Mouse (Mus musculus): Measurements from ENCODE around the gene Rpl22. TPM values are rescaled to one million over a fixed set of nuclear protein-coding genes. Genes with fewer than 3 reads are reported as not detected.

Gene Rpl22
- 100 to 1,000 TPM; 235 to 261 TPM for total RNA-seq (2021)
- long read RNA-seq, experiment 1, transcript Rpl22-205 (4 exons, 581 nt), result major isoform, 55 of 72 reads
- long read RNA-seq, experiment 1, partial matches to known transcripts, result 6 of 72 reads
- long read RNA-seq, experiment 1, other reads (novel, unspliced or antisense), result 11 of 72 reads
- long read RNA-seq, experiment 2, transcript Rpl22-205 (4 exons, 581 nt), result major isoform, 49 of 69 reads
- long read RNA-seq, experiment 2, partial matches to known transcripts, result 13 of 69 reads
- long read RNA-seq, experiment 2, other reads (novel, unspliced or antisense), result 7 of 69 reads

DNA sequence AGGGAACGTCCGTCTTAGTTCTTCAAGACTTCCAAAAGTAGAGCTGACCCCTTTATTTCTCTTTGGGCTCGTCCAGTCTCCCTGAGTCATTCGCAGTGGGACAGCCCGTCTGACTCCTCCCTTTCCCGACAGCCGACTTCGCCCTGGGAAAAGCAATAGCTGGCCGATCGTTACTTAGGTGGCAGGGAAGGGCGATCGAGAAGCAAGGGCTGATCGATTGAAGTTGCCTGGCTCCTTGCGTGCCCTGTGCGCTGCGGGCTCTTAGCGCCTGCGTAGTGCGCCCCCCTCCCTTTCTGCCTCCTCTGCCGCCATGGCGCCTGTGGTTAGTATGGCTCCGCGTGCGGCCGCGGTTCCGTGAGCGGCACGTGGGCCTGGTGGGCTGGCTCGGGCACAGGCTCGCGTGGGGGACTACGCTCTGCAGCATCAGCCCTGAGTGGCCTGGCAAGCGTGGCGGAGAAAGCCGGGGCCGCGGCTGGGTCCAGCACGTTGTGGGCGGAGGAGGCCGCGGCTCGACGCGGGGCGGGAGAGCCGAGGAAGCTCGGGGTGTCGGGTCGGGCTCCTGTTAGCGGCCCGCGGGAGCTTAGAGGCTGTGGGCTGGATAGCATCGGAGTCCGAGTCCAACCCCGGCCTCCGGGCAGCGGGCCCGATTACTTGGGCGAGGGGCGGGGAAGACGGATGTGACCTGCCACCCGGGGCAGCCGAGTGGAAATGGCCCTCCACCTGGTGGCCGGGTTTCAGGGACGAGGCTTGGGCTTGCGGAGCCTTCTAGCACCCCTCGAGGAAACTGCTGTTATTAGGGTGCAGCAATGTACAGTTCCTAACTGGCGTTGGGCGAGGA is at the start of gene Rpl22:
Gene Rpl22, plus strand, starts transcription at position 169 of the 838 bp plus-strand sequence.
- intact Hi-C loops (cut with DNase I), result loop anchor here (5.0 kb wide), 2 partner anchors 152 to 167 kb away; partner anchors contain the start of genes Kcnab2 and Nphp4

GRCm38 (mm10) chr4:152276389-152277347 is 48.9 kb upstream of the Rpl22 start:
- no peak overlapping the region for H3K27ac ChIP-seq
- no peak overlapping the region for H3K4me3 ChIP-seq
- intact Hi-C loops (cut with DNase I), result no loop called here
- DNase-seq, result no peak
- TF ChIP-seq CTCF (IDR thresholded peaks at IDR 0.05), result peak; percentile 73

More for the DNA sequence above, at the start of gene Rpl22:
- Histone ChIP-seq H3K27ac (peak within 1 kb of the TSS; percentile 93), H3K4me3 (peak within 1 kb of the TSS; percentile 99)
- TF ChIP-seq CTCF (IDR thresholded peaks at IDR 0.05), result peak; percentile 22; the same call in 1 of the 2 replicates
- peak; percentile 94 for DNase-seq

DNA sequence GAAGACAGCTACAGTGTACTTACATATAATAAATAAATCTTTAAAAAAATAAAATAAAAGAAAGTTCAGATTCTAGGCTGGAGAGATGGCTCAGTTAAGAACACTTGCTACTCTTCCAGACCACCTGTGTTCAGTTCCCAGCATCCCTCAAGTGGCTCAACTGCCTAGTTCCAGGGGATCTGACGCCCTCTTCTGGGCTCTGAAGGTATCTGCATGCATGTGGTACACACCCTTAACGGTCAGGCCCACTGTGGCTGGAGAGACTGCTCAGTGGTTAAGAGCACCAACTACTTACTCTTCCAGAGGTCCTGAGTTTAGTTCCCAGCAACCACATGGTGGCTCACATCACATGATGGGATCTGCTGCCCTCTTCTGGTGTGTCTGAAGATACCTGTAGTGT is 47.6 kb upstream of the Rpl22 start:
- intact Hi-C loops (cut with DNase I), result no loop called here
- DNase-seq, result no peak
- peak; percentile 2; the same call in 1 of the 2 replicates for TF ChIP-seq CTCF (IDR thresholded peaks at IDR 0.05)

GRCm38 (mm10) chr4:152278986-152279385 is 46.6 kb upstream of the Rpl22 start:
- no peak for TF ChIP-seq CTCF (IDR thresholded peaks at IDR 0.05)
- H3K4me3 ChIP-seq, result no peak overlapping the region
- no peak overlapping the region for H3K27ac ChIP-seq
- no peak for DNase-seq
- intact Hi-C loops (cut with DNase I), result no loop called here

More for the DNA sequence above, 47.6 kb upstream of the Rpl22 start:
- Histone ChIP-seq H3K4me3 (no peak overlapping the region), H3K27ac (no peak overlapping the region)

DNA sequence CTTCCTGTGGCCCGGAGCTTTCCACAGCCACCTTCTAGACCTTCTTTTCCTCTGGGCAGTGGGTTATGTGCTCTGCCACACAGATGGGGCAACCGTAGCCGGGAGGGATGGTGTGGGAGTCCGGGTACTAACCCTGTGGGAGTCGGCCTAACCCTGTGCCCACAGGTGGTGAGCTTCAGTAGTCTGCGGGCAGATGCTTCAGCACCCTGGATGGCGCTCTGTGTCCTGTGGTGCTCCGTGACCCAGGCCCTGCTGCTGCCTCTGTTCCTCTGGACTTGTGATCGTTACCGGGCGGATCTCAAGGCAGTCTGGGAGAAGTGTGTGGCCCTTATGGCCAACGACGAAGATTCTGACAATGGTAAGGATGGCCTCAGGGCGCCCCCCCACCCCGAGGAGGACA is 43.9 kb upstream of the Rpl22 start:
- no peak for DNase-seq
- no peak overlapping the region for H3K4me3 ChIP-seq
- no peak overlapping the region for H3K27ac ChIP-seq
- no peak for TF ChIP-seq CTCF (IDR thresholded peaks at IDR 0.05)
- intact Hi-C loops (cut with DNase I), result no loop called here

DNA sequence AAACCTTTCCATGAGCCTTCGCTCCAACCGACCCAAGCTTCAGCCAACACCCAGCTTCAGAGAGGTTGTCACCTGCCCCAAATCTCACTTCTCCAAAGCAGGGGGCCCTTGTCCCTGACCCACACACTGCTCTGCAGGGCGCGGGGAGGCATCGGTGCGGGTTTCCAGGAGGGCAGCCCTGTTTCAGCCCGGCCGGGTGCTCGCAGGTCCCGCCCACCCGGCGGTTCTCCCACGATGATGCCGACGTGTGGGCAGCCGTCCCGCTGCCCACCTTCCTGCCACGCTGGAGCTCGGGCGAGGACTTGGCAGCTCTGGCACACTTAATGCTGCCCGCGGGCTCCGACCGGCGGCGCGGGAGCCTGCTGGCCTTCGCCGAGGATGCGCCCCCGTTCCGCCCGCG is 42.8 kb upstream of the Rpl22 start:
- no peak overlapping the region for H3K27ac ChIP-seq
- intact Hi-C loops (cut with DNase I), result loop anchor here (1.0 kb wide), 1 partner anchor 68 kb away; no protein-coding TSS in a partner anchor
- no peak for TF ChIP-seq CTCF (IDR thresholded peaks at IDR 0.05)
- no peak for DNase-seq
- peak overlapping the region; percentile 31 for H3K4me3 ChIP-seq

- H3K27ac ChIP-seq, result no peak overlapping the region
- intact Hi-C loops (cut with DNase I), result loop anchor here (1.0 kb wide), 1 partner anchor 69 kb away; no protein-coding TSS in a partner anchor
- H3K4me3 ChIP-seq, result peak overlapping the region; percentile 31
- DNase-seq, result peak; percentile 92
- peak; percentile 98 for TF ChIP-seq CTCF (IDR thresholded peaks at IDR 0.05)
Measured at GRCm38 (mm10) chr4:152283186-152283950, 42.2 kb upstream of the Rpl22 start.

DNA sequence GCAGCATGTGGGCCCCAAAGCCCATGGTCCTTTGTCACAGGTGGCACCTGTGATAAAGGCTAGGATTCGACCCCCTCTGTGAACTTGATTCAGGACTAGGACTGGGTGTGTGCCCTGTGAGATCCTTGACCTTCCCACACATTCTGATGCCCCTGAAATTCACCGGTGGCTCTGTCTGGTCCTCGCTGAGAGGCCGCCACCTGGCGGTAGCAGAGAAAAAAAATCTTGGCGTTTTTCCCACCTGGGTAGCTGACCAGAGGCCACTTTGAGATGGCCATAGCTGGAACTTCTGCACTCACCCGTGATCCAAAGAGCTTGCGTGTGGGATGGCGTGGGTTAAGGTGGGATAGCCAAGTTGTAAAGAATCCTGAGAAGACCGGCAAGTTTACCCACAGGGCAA is 40.0 kb upstream of the Rpl22 start:
- Histone ChIP-seq H3K27ac (no peak overlapping the region), H3K4me3 (no peak overlapping the region)
- DNase-seq, result peak; percentile 76
- peak; percentile 82 for TF ChIP-seq CTCF (IDR thresholded peaks at IDR 0.05)
- intact Hi-C loops (cut with DNase I), result loop anchor here (1.0 kb wide), 1 partner anchor 112 kb away; no protein-coding TSS in a partner anchor

GRCm38 (mm10) chr4:152286183-152286582 is 39.4 kb upstream of the Rpl22 start:
- no peak for TF ChIP-seq CTCF (IDR thresholded peaks at IDR 0.05)
- no peak for DNase-seq
- intact Hi-C loops (cut with DNase I), result no loop called here
- Histone ChIP-seq H3K4me3 (no peak overlapping the region), H3K27ac (no peak overlapping the region)

DNA sequence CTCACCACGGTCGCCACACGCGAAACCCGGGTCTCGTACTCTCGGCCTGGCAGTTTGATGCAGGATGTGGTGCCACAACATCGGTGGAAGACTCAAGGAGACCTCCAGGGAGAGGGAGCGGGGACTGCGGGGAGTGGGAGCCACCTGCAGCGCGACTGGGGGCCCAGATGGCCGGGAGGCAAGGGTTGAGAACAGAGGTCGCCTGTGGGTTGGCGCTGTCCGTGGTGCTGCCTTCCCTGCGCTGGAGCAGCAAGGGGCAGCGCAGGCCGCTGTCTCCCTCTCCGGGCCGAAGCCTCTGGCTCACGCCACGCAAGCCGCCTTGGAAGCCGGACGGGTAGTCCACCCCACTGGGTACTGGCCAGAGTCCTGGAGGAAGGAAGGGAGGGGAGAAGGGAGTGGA is 38.7 kb upstream of the Rpl22 start:
- intact Hi-C loops (cut with DNase I), result no loop called here
- peak; percentile 73 for DNase-seq
- no peak overlapping the region for H3K27ac ChIP-seq
- no peak overlapping the region for H3K4me3 ChIP-seq
- no peak for TF ChIP-seq CTCF (IDR thresholded peaks at IDR 0.05)

Data from gastrocnemius, adult 2 months (tissue).